Mouse (Mus musculus): ENCODE data around the gene Haus7. TPM values are rescaled to one million over a fixed set of nuclear protein-coding genes. Genes with fewer than 3 reads are reported as not detected.
A peak's percentile ranks its signal among the peaks of the same experiment; 100 is the strongest.

Gene Haus7
- polyA plus RNA-seq, 1 experiment from 2014 or later = 66.2 TPM

DNA sequence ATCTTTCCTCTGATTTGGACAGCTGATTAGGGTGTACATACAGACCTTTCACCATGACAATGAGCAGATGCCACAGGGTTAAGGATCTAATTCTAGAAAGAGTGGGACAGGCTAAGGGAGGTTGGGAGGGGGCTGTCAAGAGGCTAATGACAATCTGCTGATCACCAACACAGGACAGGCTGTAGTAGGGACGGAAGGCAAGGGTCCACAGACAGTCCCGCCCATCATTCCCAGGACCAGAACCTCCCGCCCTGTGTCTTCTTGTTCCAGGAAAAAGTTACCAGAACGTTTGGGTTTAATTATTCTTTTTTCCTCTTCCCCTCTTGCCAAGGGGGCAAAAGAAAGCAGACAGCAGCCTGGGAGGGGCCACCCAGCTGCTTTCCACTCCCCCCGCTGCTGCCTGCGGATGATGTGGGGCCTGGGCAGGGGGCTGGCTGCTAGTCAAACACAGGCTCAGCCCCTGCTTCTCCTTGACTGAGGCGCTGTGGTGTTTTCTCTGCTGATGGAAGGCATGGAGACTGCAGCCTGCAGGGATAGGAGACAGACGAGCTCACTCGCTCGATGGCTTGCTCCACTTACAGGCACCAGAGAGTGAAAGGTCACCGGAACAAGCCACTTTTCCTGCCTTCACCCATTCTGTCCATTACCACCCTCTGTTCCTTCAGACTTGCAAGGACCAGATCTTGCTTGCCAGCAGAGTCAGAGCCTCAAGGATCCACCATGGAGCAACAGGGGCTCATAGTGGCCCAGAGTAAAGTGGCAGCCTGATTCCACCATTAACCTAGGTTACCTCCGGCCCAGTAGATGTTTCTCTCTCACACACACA lies 15.7 kb upstream of the Haus7 start:
- WGBS = 54% methylated on average over 12 of the region's 12 CpGs
- ATAC-seq (replicated peaks; ENCODE audit: low FRiP score) (no peak), DNase-seq (ENCODE audit: low spot score) (no peak)
- H3K9me3 ChIP-seq (ENCODE audit: control insufficient read depth, low read length) = no peaks in the 10 kb centered on the region
- no peaks in the 10 kb centered on the region for H3K36me3 ChIP-seq (ENCODE audit: control insufficient read depth, insufficient read depth, low read length)
- H3K4me1 ChIP-seq (replicated peaks; ENCODE audit: control insufficient read depth, insufficient read depth, low read length) = peaks cover 12% of the 10 kb centered on the region; the same call in 1 of the 2 replicates
- H3K4me2 ChIP-seq = no peak overlapping the region
- peaks cover 22% of the 10 kb centered on the region for H3K27me3 ChIP-seq (replicated peaks; ENCODE audit: control insufficient read depth, insufficient read depth, low read length)
- no peak overlapping the region for H3K9ac ChIP-seq (ENCODE audit: low read depth, low read length)
- H3K4me3 ChIP-seq (ENCODE audit: low read depth, low read length) = no peak overlapping the region
- peak overlapping the region; percentile 48; the same call in 1 of the 2 replicates for H3K27ac ChIP-seq (ENCODE audit: low read depth, low read length)

DNA sequence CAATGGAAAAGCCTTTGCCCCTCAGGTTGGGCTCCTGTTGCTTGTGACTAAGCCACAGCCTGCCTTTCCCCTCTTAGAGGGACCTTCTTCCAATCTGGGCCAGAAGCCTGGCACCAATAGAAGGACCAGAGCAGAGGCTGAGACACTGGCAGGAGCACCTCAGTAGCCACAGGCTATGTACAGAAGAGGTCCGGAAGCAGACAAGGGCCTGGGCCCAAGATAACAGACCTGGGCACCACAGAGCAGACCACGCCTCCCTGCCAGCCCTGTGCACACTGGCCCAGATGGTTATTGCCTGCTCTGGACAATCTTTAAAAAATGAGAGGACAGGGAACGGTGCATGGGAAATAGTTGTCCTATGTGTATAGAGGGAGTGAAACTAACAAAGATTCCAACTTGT lies 12.9 kb upstream of the Haus7 start:
- peaks cover 9% of the 10 kb centered on the region for H3K27me3 ChIP-seq (replicated peaks; ENCODE audit: control insufficient read depth, insufficient read depth, low read length)
- ATAC-seq (replicated peaks; ENCODE audit: low FRiP score) = no peak
- WGBS = 64% methylated on average over 3 of the region's 3 CpGs
- H3K27ac ChIP-seq (ENCODE audit: low read depth, low read length) = no peak overlapping the region
- no peaks in the 10 kb centered on the region for H3K9me3 ChIP-seq (ENCODE audit: control insufficient read depth, low read length)
- H3K4me2 ChIP-seq = no peak overlapping the region
- peaks cover 12% of the 10 kb centered on the region; the same call in 1 of the 2 replicates for H3K4me1 ChIP-seq (replicated peaks; ENCODE audit: control insufficient read depth, insufficient read depth, low read length)
- H3K9ac ChIP-seq (ENCODE audit: low read depth, low read length) = no peak overlapping the region
- H3K4me3 ChIP-seq (ENCODE audit: low read depth, low read length) = no peak overlapping the region
- H3K36me3 ChIP-seq (ENCODE audit: control insufficient read depth, insufficient read depth, low read length) = no peaks in the 10 kb centered on the region
- no peak for DNase-seq (ENCODE audit: low spot score)

DNA sequence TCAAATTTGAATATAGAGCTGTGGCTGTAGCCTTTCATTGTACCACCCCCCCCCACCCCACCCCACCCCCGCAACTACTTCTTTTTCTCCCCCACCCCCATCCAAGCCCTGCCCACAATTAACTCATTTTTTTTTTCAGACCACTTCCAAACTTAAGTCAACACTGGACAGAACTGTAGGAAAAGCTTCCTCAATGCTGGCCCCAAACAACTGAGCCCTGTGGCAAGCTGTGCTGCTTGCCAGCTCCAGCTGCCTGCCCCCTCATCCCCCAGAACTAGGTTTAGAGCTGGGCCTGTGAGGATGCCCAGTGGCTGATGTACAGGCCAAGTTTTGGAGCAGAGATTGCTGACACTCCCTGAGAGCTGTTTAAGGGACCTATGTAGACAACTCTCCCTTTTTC lies 9.9 kb upstream of the Haus7 start:
- no peak for ATAC-seq (replicated peaks; ENCODE audit: low FRiP score)
- H3K9me3 ChIP-seq (ENCODE audit: control insufficient read depth, low read length) = no peaks in the 10 kb centered on the region
- H3K27ac ChIP-seq (ENCODE audit: low read depth, low read length) = no peak overlapping the region
- no peak for DNase-seq (ENCODE audit: low spot score)
- H3K4me3 ChIP-seq (ENCODE audit: low read depth, low read length) = no peak overlapping the region
- no peak overlapping the region for H3K9ac ChIP-seq (ENCODE audit: low read depth, low read length)
- no peaks in the 10 kb centered on the region for H3K4me1 ChIP-seq (replicated peaks; ENCODE audit: control insufficient read depth, insufficient read depth, low read length)
- H3K4me2 ChIP-seq = no peak overlapping the region
- WGBS = 70% methylated on average over 1 of the region's 1 CpGs
- H3K36me3 ChIP-seq (ENCODE audit: control insufficient read depth, insufficient read depth, low read length) = no peaks in the 10 kb centered on the region
- H3K27me3 ChIP-seq (replicated peaks; ENCODE audit: control insufficient read depth, insufficient read depth, low read length) = peaks cover 6% of the 10 kb centered on the region

DNA sequence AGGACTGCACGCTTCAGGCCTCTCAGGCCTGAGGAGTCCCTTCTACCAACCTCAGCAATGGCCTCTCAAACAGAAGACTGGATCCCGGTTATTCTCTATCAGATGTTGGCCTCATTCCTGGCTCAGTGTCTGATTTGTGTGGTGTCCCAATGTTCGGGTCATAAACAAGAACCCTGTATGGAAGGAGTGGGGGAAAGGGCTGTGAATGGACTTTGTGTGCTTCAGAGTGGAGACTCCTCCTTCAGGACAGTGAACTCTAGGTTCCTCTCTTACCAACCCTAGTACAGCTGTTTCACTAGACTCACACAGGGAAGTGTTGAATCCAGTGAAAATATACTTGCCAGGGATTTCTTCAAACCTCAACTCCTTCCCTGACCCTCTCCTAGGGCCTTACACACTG lies 9.5 kb upstream of the Haus7 start:
- WGBS = 76% methylated on average over 3 of the region's 3 CpGs
- no peaks in the 10 kb centered on the region for H3K4me1 ChIP-seq (replicated peaks; ENCODE audit: control insufficient read depth, insufficient read depth, low read length)
- H3K9ac ChIP-seq (ENCODE audit: low read depth, low read length) = no peak overlapping the region
- ATAC-seq (replicated peaks; ENCODE audit: low FRiP score) = no peak
- DNase-seq (ENCODE audit: low spot score) = no peak
- H3K9me3 ChIP-seq (ENCODE audit: control insufficient read depth, low read length) = no peaks in the 10 kb centered on the region
- H3K36me3 ChIP-seq (ENCODE audit: control insufficient read depth, insufficient read depth, low read length) = no peaks in the 10 kb centered on the region
- no peak overlapping the region for H3K4me3 ChIP-seq (ENCODE audit: low read depth, low read length)
- no peak overlapping the region for H3K27ac ChIP-seq (ENCODE audit: low read depth, low read length)
- no peak overlapping the region for H3K4me2 ChIP-seq
- peaks cover 6% of the 10 kb centered on the region for H3K27me3 ChIP-seq (replicated peaks; ENCODE audit: control insufficient read depth, insufficient read depth, low read length)

DNA sequence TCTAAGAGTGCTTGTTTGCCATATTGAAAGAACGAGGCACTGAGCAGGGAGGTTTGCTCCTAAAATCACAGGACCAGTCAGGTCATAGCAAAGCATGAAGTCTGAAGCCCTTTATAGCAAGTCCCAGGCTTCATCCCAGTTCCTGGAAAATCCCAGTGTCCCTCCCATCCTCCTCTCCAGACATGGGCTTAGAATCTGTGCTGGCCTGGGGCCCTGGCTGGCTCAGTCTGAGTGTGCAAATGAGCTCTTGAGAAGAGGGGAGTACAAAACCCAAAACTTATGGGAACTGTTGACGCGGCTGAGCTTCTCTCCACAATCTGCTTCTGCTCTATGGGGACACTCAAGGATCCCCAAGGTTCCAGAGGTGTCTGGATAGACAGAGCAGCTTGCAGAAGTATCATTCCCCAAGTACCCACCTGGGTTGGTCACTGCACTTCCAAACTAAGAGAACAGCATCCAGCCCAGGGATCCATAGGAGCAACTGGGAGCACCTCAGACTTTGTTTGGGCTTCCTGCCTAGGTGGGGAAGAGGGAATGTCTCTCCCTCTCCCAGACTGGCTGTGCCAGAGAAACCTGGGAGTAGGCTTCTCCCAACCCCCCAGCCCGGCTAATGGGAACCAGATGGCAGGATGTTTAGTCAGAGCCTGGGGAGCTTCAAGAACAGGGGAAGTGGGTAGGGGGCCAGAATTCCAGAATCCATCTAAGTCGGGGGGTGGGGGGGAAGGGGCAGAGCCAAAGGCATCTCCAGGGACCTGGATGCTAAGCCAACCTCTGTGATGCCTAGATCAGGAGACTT lies 8.8 kb upstream of the Haus7 start:
- Histone ChIP-seq H3K27me3 (replicated peaks; ENCODE audit: control insufficient read depth, insufficient read depth, low read length) (peaks cover 6% of the 10 kb centered on the region), H3K4me2 (no peak overlapping the region), H3K36me3 (ENCODE audit: control insufficient read depth, insufficient read depth, low read length) (no peaks in the 10 kb centered on the region), H3K9me3 (ENCODE audit: control insufficient read depth, low read length) (no peaks in the 10 kb centered on the region), H3K4me3 (ENCODE audit: low read depth, low read length) (no peak overlapping the region), H3K27ac (ENCODE audit: low read depth, low read length) (no peak overlapping the region), H3K9ac (ENCODE audit: low read depth, low read length) (no peak overlapping the region), H3K4me1 (replicated peaks; ENCODE audit: control insufficient read depth, insufficient read depth, low read length) (no peaks in the 10 kb centered on the region)
- ATAC-seq (replicated peaks; ENCODE audit: low FRiP score) (no peak), DNase-seq (ENCODE audit: low spot score) (no peak)
- 52% methylated on average over 5 of the region's 5 CpGs for WGBS

DNA sequence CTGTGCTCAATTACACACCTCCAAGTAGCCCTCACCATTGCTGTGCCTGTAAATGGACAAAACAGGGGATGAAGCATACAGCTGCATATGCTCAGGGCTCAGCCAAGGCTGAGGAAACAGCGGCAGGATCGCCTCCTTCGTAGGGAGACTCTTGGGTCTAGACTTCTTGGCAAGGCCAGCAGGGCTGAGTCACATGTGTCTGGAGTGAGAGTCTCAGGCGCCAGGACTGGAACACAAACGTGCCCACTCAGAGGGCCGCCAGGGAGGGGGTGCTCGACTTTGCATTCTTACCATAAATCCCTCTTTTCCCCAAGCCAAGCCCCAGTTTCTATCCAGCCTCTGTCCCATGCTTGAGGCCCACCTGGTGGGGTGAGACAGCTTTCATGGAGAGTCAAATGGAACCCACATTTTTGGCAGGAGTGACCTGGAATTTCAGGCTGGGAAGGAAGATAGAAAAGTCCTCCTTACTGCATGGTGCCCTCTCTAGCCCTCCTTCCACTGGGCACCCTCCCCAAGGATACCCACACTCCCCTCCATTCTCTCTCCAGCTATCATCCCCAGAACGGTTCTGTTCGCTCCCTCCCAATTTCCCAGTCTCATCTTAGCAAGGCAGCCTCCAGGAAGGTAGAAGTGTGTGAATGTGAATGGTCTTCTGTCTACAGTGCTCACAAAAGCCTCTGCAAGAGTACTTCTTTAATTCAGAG lies 6.8 kb upstream of the Haus7 start:
- ATAC-seq (replicated peaks; ENCODE audit: low FRiP score) (no peak), DNase-seq (ENCODE audit: low spot score) (no peak)
- WGBS = 73% methylated on average over 9 of the region's 9 CpGs
- no peaks in the 10 kb centered on the region for H3K9me3 ChIP-seq (ENCODE audit: control insufficient read depth, low read length)
- no peak overlapping the region for H3K27ac ChIP-seq (ENCODE audit: low read depth, low read length)
- H3K4me2 ChIP-seq = no peak overlapping the region
- H3K4me3 ChIP-seq (ENCODE audit: low read depth, low read length) = no peak overlapping the region
- H3K4me1 ChIP-seq (replicated peaks; ENCODE audit: control insufficient read depth, insufficient read depth, low read length) = no peaks in the 10 kb centered on the region
- H3K27me3 ChIP-seq (replicated peaks; ENCODE audit: control insufficient read depth, insufficient read depth, low read length) = peaks cover 3% of the 10 kb centered on the region; the same call in 1 of the 2 replicates
- no peak overlapping the region for H3K9ac ChIP-seq (ENCODE audit: low read depth, low read length)
- H3K36me3 ChIP-seq (ENCODE audit: control insufficient read depth, insufficient read depth, low read length) = no peaks in the 10 kb centered on the region

DNA sequence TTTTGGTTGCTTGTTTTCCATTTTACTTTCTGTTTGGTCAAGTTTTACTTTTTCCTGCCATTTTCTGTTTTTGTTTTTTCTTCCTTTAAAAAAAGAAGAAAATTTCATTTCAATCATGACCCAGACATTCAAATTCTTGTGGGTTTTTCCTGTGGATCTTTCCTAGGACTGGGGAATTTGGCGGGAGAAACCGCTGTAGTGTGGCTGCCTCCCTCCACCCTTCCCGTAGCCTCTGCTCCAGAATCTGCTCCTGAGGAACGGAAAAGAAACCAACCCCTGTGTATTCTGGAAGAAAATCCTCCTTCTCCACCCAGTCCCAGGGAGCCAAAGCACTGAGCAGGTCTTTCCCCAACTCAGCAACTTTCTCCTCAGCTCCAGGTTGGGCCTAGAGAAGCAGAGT lies 1.9 kb upstream of the Haus7 start:
- H3K9me3 ChIP-seq (ENCODE audit: control insufficient read depth, low read length) = no peaks in the 10 kb centered on the region
- ATAC-seq (replicated peaks; ENCODE audit: low FRiP score) (no peak), DNase-seq (ENCODE audit: low spot score) (no peak)
- no peak overlapping the region for H3K27ac ChIP-seq (ENCODE audit: low read depth, low read length)
- no peaks in the 10 kb centered on the region for H3K4me1 ChIP-seq (replicated peaks; ENCODE audit: control insufficient read depth, insufficient read depth, low read length)
- H3K9ac ChIP-seq (ENCODE audit: low read depth, low read length) = no peak overlapping the region
- peaks cover 3% of the 10 kb centered on the region; the same call in 1 of the 2 replicates for H3K27me3 ChIP-seq (replicated peaks; ENCODE audit: control insufficient read depth, insufficient read depth, low read length)
- WGBS = 81% methylated on average over 4 of the region's 4 CpGs
- H3K4me3 ChIP-seq (ENCODE audit: low read depth, low read length) = no peak overlapping the region
- no peak overlapping the region for H3K4me2 ChIP-seq
- H3K36me3 ChIP-seq (ENCODE audit: control insufficient read depth, insufficient read depth, low read length) = no peaks in the 10 kb centered on the region

DNA sequence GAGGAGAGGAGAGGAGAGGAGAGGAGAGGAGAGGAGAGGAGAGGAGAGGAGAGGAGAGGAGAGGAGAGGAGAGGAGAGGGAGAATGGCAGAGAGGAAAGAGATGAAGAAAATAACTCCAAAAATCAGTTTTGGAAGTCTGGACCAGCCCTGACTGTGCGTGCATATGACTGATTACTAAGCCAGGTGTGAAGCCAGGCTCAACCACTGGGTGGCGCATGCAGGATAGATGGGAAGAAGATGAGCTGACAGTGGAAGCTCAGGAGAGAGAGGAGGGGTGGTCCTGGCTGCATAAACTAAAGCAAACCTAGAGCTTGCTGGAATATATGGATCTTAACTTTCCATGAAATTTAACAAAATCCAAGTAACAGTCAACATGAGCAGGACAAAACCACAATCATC lies 6.9 kb downstream of the Haus7 start:
- no peak for DNase-seq (ENCODE audit: low spot score)
- no peak for ATAC-seq (replicated peaks; ENCODE audit: low FRiP score)
- 31% methylated on average over 2 of the region's 2 CpGs for WGBS
- Histone ChIP-seq H3K9ac (ENCODE audit: low read depth, low read length) (no peak overlapping the region), H3K4me2 (no peak overlapping the region), H3K27ac (ENCODE audit: low read depth, low read length) (no peak overlapping the region), H3K4me3 (ENCODE audit: low read depth, low read length) (no peak overlapping the region), H3K9me3 (ENCODE audit: control insufficient read depth, low read length) (no peaks in the 10 kb centered on the region), H3K4me1 (replicated peaks; ENCODE audit: control insufficient read depth, insufficient read depth, low read length) (no peaks in the 10 kb centered on the region), H3K36me3 (ENCODE audit: control insufficient read depth, insufficient read depth, low read length) (no peaks in the 10 kb centered on the region; the same call in 1 of the 2 replicates), H3K27me3 (replicated peaks; ENCODE audit: control insufficient read depth, insufficient read depth, low read length) (no peaks in the 10 kb centered on the region)

Measured in liver, embryonic 11.5 days (tissue).